Mouse (Mus musculus): Measurements from ENCODE around the gene Gm9508. TPM values are rescaled to one million over a fixed set of nuclear protein-coding genes. Genes with fewer than 3 reads are reported as not detected.
"Not testable (repeated sequence)": the region's sequence is repeated elsewhere in the genome, so short reads cannot be mapped to it uniquely, and the experiment has no call there.

The Gm9508 gene
- polyA plus RNA-seq, 1 experiment from 2014 or later = not detected

GRCm38 (mm10) chr10:77715507-77715906 is 18.5 kb upstream of the Gm9508 start, which contains the start of gene Gm10142:
Gm10142 (plus strand) TSS chr10:77715807.
- no peaks in the 10 kb centered on the region for H3K36me3 ChIP-seq (ENCODE audit: control insufficient read depth, insufficient read depth, low read length)
- WGBS = 71% methylated on average over 1 of the region's 1 CpGs
- H3K4me3 ChIP-seq (ENCODE audit: low read length) = no peak within 1 kb of the TSS
- H3K4me1 ChIP-seq (ENCODE audit: control insufficient read depth, insufficient read depth, low read length) = no peaks in the 10 kb centered on the region
- H3K4me2 ChIP-seq (replicated peaks; ENCODE audit: low read depth, low read length) = no peak within 1 kb of the TSS
- no peak within 1 kb of the TSS for H3K27ac ChIP-seq (ENCODE audit: low read depth, low read length)
- no peaks in the 10 kb centered on the region for H3K27me3 ChIP-seq (ENCODE audit: control insufficient read depth, insufficient read depth, low read length)
- H3K9me3 ChIP-seq (ENCODE audit: control insufficient read depth, low read length) = peaks cover 4% of the 10 kb centered on the region; the same call in 1 of the 2 replicates
- ATAC-seq (ENCODE audit: low FRiP score, low TSS enrichment) = no peak
- H3K9ac ChIP-seq (ENCODE audit: low read depth, low read length) = no peak within 1 kb of the TSS

DNA sequence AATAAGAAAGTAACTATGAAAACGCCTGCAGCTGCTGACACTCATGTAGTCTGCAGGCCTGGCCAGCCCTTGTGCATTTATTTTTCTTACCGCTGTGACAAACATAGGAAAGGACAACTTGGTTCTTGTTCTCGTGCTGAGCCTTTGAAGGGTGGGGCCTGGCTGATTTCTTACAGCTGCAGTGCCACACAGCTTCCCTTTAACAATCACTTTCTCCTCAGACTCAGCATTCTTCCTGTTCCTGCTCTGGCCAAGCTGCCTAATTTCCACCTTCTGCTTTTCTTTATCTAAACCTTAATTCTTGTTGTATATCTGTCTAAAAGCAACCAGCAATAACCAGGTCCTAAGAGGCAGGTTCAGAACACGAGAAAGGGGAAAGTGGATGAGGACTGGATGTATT is 16.7 kb upstream of the Gm9508 start:
- peaks cover 4% of the 10 kb centered on the region; the same call in 1 of the 2 replicates for H3K9me3 ChIP-seq (ENCODE audit: control insufficient read depth, low read length)
- no peak for ATAC-seq (ENCODE audit: low FRiP score, low TSS enrichment)
- no peak overlapping the region for H3K4me2 ChIP-seq (replicated peaks; ENCODE audit: low read depth, low read length)
- WGBS = 62% methylated on average over 4 of the region's 4 CpGs
- H3K4me1 ChIP-seq (ENCODE audit: control insufficient read depth, insufficient read depth, low read length) = no peaks in the 10 kb centered on the region
- H3K4me3 ChIP-seq (ENCODE audit: low read length) = no peak overlapping the region
- no peaks in the 10 kb centered on the region for H3K36me3 ChIP-seq (ENCODE audit: control insufficient read depth, insufficient read depth, low read length)
- H3K9ac ChIP-seq (ENCODE audit: low read depth, low read length) = no peak overlapping the region
- no peaks in the 10 kb centered on the region for H3K27me3 ChIP-seq (ENCODE audit: control insufficient read depth, insufficient read depth, low read length)
- H3K27ac ChIP-seq (ENCODE audit: low read depth, low read length) = no peak overlapping the region

DNA sequence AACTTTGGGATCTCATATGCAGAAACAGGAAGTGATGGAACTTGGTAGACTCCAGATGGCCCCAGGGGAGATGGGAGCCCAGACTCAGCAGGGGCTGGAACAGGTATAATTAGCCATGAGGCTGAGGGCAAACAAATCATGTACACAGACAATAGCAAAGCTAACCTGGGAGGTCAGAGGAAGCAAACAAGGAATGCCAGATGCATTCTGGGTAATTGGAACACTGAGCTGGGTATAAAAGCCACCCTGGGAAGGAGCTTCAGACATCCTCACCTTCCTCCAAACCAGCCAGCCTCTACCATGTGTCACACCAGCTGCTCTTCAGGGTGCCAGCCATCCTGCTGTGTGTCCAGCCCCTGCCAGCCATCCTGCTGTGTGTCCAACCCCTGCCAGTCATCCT is 14.1 kb upstream of the Gm9508 start, which contains the start of gene Gm10024:
Gene Gm10024 (plus strand): TSS at position 301 of the 400 bp plus-strand sequence.
- not testable (repeated sequence) for H3K4me2 ChIP-seq (replicated peaks; ENCODE audit: low read depth, low read length)

DNA sequence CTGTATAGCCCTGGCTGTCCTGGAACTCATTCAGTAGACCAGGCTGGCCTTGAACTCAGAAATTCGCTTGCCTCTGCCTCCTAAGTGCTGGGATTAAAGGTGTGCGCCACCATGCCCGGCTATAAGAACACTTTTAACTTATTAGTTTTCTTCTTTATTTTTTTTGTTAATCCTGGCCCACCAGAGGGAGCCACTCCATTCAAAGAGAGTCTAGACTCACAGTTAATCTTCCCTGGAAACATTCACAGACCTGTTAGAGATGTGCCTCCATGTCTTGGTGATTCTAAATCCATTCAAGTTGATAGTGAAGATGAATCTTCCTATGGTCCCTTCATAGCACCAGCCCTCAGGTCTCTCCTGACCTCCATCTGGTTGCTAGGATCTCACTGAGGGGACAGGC is 12.8 kb upstream of the Gm9508 start:
- WGBS = 76% methylated on average over 3 of the region's 3 CpGs
- no peaks in the 10 kb centered on the region for H3K4me1 ChIP-seq (ENCODE audit: control insufficient read depth, insufficient read depth, low read length)

More for the DNA sequence above, 14.1 kb upstream of the Gm9508 start, which contains the start of gene Gm10024:
- not testable (repeated sequence) for ATAC-seq (ENCODE audit: low FRiP score, low TSS enrichment); H3K9me3 ChIP-seq (ENCODE audit: control insufficient read depth, low read length); H3K4me3 ChIP-seq (ENCODE audit: low read length); H3K36me3 ChIP-seq (ENCODE audit: control insufficient read depth, insufficient read depth, low read length); H3K4me1 ChIP-seq (ENCODE audit: control insufficient read depth, insufficient read depth, low read length); H3K27me3 ChIP-seq (ENCODE audit: control insufficient read depth, insufficient read depth, low read length); H3K27ac ChIP-seq (ENCODE audit: low read depth, low read length); H3K9ac ChIP-seq (ENCODE audit: low read depth, low read length)

GRCm38 (mm10) chr10:77706326-77706725 is 9.3 kb upstream of the Gm9508 start, which contains the start of gene Gm10272:
Gm10272 (plus strand) TSS chr10:77706626.
- Histone ChIP-seq H3K36me3 (ENCODE audit: control insufficient read depth, insufficient read depth, low read length) (no peaks in the 10 kb centered on the region), H3K4me2 (replicated peaks; ENCODE audit: low read depth, low read length) (no peak within 1 kb of the TSS), H3K9me3 (ENCODE audit: control insufficient read depth, low read length) (peaks cover 6% of the 10 kb centered on the region; the same call in 1 of the 2 replicates), H3K27me3 (ENCODE audit: control insufficient read depth, insufficient read depth, low read length) (no peaks in the 10 kb centered on the region), H3K4me3 (ENCODE audit: low read length) (no peak within 1 kb of the TSS), H3K4me1 (ENCODE audit: control insufficient read depth, insufficient read depth, low read length) (no peaks in the 10 kb centered on the region), H3K27ac (ENCODE audit: low read depth, low read length) (no peak within 1 kb of the TSS), H3K9ac (ENCODE audit: low read depth, low read length) (no peak within 1 kb of the TSS)
- ATAC-seq (ENCODE audit: low FRiP score, low TSS enrichment) = no peak
- 86% methylated on average over 1 of the region's 1 CpGs for WGBS

More for the DNA sequence above, 12.8 kb upstream of the Gm9508 start:
- no peak overlapping the region for H3K4me3 ChIP-seq (ENCODE audit: low read length)
- peaks cover 4% of the 10 kb centered on the region; the same call in 1 of the 2 replicates for H3K9me3 ChIP-seq (ENCODE audit: control insufficient read depth, low read length)
- H3K4me2 ChIP-seq (replicated peaks; ENCODE audit: low read depth, low read length) = no peak overlapping the region
- H3K27ac ChIP-seq (ENCODE audit: low read depth, low read length) = no peak overlapping the region
- ATAC-seq (ENCODE audit: low FRiP score, low TSS enrichment) = no peak
- no peak overlapping the region for H3K9ac ChIP-seq (ENCODE audit: low read depth, low read length)
- H3K27me3 ChIP-seq (ENCODE audit: control insufficient read depth, insufficient read depth, low read length) = no peaks in the 10 kb centered on the region
- H3K36me3 ChIP-seq (ENCODE audit: control insufficient read depth, insufficient read depth, low read length) = no peaks in the 10 kb centered on the region

- H3K27me3 ChIP-seq (ENCODE audit: control insufficient read depth, insufficient read depth, low read length) = peaks cover 21% of the 10 kb centered on the region
- H3K4me3 ChIP-seq (ENCODE audit: low read length); H3K36me3 ChIP-seq (ENCODE audit: control insufficient read depth, insufficient read depth, low read length); H3K9me3 ChIP-seq (ENCODE audit: control insufficient read depth, low read length); ATAC-seq (ENCODE audit: low FRiP score, low TSS enrichment); H3K9ac ChIP-seq (ENCODE audit: low read depth, low read length); H3K27ac ChIP-seq (ENCODE audit: low read depth, low read length); H3K4me1 ChIP-seq (ENCODE audit: control insufficient read depth, insufficient read depth, low read length); H3K4me2 ChIP-seq (replicated peaks; ENCODE audit: low read depth, low read length): not testable (repeated sequence)
- 81% methylated on average over 3 of the region's 3 CpGs for WGBS
Measured at GRCm38 (mm10) chr10:77690356-77690807, 6.7 kb downstream of the Gm9508 start, which contains the start of gene Gm19402. Gm19402 (minus strand) TSS chr10:77690757.

DNA sequence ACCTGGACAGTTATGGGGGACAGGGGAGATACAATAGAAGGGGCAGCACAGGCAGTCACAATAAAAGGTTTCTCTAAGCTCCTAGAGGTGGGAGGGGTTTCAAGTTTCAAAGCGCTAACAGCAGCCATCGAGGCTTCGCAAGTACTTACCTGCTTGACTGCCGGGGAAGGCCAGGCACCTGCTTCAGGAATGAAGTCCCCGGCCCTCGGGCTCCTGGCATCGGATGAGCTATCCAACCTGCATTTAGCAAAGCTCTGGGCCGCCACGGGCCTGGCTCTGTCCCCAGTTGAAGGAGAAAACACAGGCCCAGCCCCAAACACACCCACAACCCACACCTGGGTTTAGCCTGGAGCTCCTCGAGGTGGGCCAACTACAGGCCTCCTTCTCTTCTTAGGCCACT is 10.0 kb downstream of the Gm9508 start:
- H3K9ac ChIP-seq (ENCODE audit: low read depth, low read length) = no peak overlapping the region
- H3K36me3 ChIP-seq (ENCODE audit: control insufficient read depth, insufficient read depth, low read length) = no peaks in the 10 kb centered on the region
- H3K4me3 ChIP-seq (ENCODE audit: low read length) = no peak overlapping the region
- H3K4me2 ChIP-seq (replicated peaks; ENCODE audit: low read depth, low read length) = no peak overlapping the region
- peaks cover 38% of the 10 kb centered on the region for H3K27me3 ChIP-seq (ENCODE audit: control insufficient read depth, insufficient read depth, low read length)
- no peak overlapping the region for H3K27ac ChIP-seq (ENCODE audit: low read depth, low read length)
- H3K4me1 ChIP-seq (ENCODE audit: control insufficient read depth, insufficient read depth, low read length) = no peaks in the 10 kb centered on the region
- no peak; the same call in 1 of the 2 replicates for ATAC-seq (ENCODE audit: low FRiP score, low TSS enrichment)
- 11% methylated on average over 10 of the region's 10 CpGs for WGBS
- no peaks in the 10 kb centered on the region for H3K9me3 ChIP-seq (ENCODE audit: control insufficient read depth, low read length)

- Histone ChIP-seq H3K27me3 (ENCODE audit: control insufficient read depth, insufficient read depth, low read length) (peaks cover 38% of the 10 kb centered on the region), H3K27ac (ENCODE audit: low read depth, low read length) (no peak within 1 kb of the TSS), H3K4me1 (ENCODE audit: control insufficient read depth, insufficient read depth, low read length) (no peaks in the 10 kb centered on the region), H3K36me3 (ENCODE audit: control insufficient read depth, insufficient read depth, low read length) (no peaks in the 10 kb centered on the region), H3K9ac (ENCODE audit: low read depth, low read length) (no peak within 1 kb of the TSS), H3K9me3 (ENCODE audit: control insufficient read depth, low read length) (no peaks in the 10 kb centered on the region), H3K4me3 (ENCODE audit: low read length) (no peak within 1 kb of the TSS), H3K4me2 (replicated peaks; ENCODE audit: low read depth, low read length) (no peak within 1 kb of the TSS)
- WGBS = 6% methylated on average over 22 of the region's 22 CpGs
- no peak for ATAC-seq (ENCODE audit: low FRiP score, low TSS enrichment)
Measured at GRCm38 (mm10) chr10:77685895-77686664, 11.0 kb downstream of the Gm9508 start, which contains the start of gene Tspear. Tspear (plus strand) TSS chr10:77686569.

DNA sequence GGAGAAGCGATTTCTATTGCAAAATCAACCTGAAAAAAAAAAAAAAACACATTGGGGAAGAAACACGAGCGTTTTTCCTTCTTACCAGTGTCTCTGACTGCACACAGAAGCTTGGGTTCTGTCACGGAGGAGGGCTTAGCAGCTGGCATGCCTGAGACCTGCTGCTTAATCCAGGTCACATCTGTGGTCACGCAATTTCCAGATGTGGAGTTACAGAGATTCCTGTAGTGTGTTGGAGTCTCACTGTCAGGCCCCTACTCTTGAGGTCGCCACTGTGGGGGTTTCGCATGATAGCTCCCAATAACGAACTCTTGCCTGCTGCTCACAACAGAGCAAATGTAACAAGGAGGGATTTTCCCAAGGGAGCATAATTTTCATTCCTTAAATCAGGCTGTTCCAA is 12.9 kb downstream of the Gm9508 start:
- no peaks in the 10 kb centered on the region for H3K36me3 ChIP-seq (ENCODE audit: control insufficient read depth, insufficient read depth, low read length)
- H3K27ac ChIP-seq (ENCODE audit: low read depth, low read length) = no peak overlapping the region
- H3K9ac ChIP-seq (ENCODE audit: low read depth, low read length) = no peak overlapping the region
- H3K4me2 ChIP-seq (replicated peaks; ENCODE audit: low read depth, low read length) = no peak overlapping the region
- H3K4me3 ChIP-seq (ENCODE audit: low read length) = no peak overlapping the region
- H3K4me1 ChIP-seq (ENCODE audit: control insufficient read depth, insufficient read depth, low read length) = no peaks in the 10 kb centered on the region
- 37% methylated on average over 8 of the region's 8 CpGs for WGBS
- no peaks in the 10 kb centered on the region for H3K9me3 ChIP-seq (ENCODE audit: control insufficient read depth, low read length)
- ATAC-seq (ENCODE audit: low FRiP score, low TSS enrichment) = no peak
- H3K27me3 ChIP-seq (ENCODE audit: control insufficient read depth, insufficient read depth, low read length) = peaks cover 40% of the 10 kb centered on the region
